Mouse (Mus musculus): ENCODE measurements around the gene Smurf1.

Gene Smurf1

GRCm38 (mm10) chr5:144869466-144869865 is 96.2 kb downstream of the Smurf1 start:
- DNase-seq (ENCODE audit: low spot score) = no peak

- DNase-seq (ENCODE audit: low spot score) = no peak
Observed at GRCm38 (mm10) chr5:144866923-144867322, 98.7 kb downstream of the Smurf1 start.

GRCm38 (mm10) chr5:144860913-144861312 is 104.7 kb downstream of the Smurf1 start:
- no peak for DNase-seq (ENCODE audit: low spot score)

GRCm38 (mm10) chr5:144859284-144859683 is 106.4 kb downstream of the Smurf1 start:
- DNase-seq (ENCODE audit: low spot score) = no peak

- no peak for DNase-seq (ENCODE audit: low spot score)
Observed at GRCm38 (mm10) chr5:144858527-144858926, 107.1 kb downstream of the Smurf1 start.

- no peak for DNase-seq (ENCODE audit: low spot score)
Observed at GRCm38 (mm10) chr5:144855936-144856335, 109.7 kb downstream of the Smurf1 start.

GRCm38 (mm10) chr5:144853931-144854330 is 111.7 kb downstream of the Smurf1 start:
- DNase-seq (ENCODE audit: low spot score) = no peak

- no peak for DNase-seq (ENCODE audit: low spot score)
Observed at GRCm38 (mm10) chr5:144851820-144852219, 113.8 kb downstream of the Smurf1 start.

GRCm38 (mm10) chr5:144849932-144850331 is 115.7 kb downstream of the Smurf1 start:
- no peak for DNase-seq (ENCODE audit: low spot score)

- DNase-seq (ENCODE audit: low spot score) = no peak
Observed at GRCm38 (mm10) chr5:144848735-144849134, 116.9 kb downstream of the Smurf1 start.

GRCm38 (mm10) chr5:144845352-144845751 is 120.3 kb downstream of the Smurf1 start:
- DNase-seq (ENCODE audit: low spot score) = no peak

GRCm38 (mm10) chr5:144836100-144836499 is 129.5 kb downstream of the Smurf1 start:
- DNase-seq (ENCODE audit: low spot score) = no peak

- DNase-seq (ENCODE audit: low spot score) = no peak
Observed at GRCm38 (mm10) chr5:144831840-144832469, 133.7 kb downstream of the Smurf1 start.

- DNase-seq (ENCODE audit: low spot score) = no peak
Observed at GRCm38 (mm10) chr5:144829631-144830030, 136.0 kb downstream of the Smurf1 start.

GRCm38 (mm10) chr5:144828365-144829102 is 137.1 kb downstream of the Smurf1 start:
- no peak for DNase-seq (ENCODE audit: low spot score)

Measured in testis, postnatal 14 days (tissue).